Mouse (Mus musculus): Measurements from ENCODE around the gene Aimp2. TPM values are rescaled to one million over a fixed set of nuclear protein-coding genes. Genes with fewer than 3 reads are reported as not detected.

Aimp2 gene
- polyA plus RNA-seq (2012): 119 and 129 TPM in 2 replicates

- TF ChIP-seq GATA1 (IDR thresholded peaks at IDR 0.05; ENCODE audit: low read length): no peak
These were observed at the start of gene Aimp2, which contains the start of gene Pms2 for GRCm38 (mm10) chr5:143909417-143910400. Aimp2 (minus strand) TSS chr5:143909847. Pms2 (plus strand) TSS chr5:143909964.

- no peak for TF ChIP-seq GATA1 (IDR thresholded peaks at IDR 0.05; ENCODE audit: low read length)
These were observed 47.5 kb upstream of the Aimp2 start for GRCm38 (mm10) chr5:143957101-143957500.

GRCm38 (mm10) chr5:143950016-143950415, 40.4 kb upstream of the Aimp2 start:
- no peak for TF ChIP-seq GATA1 (IDR thresholded peaks at IDR 0.05; ENCODE audit: low read length)

- no peak for TF ChIP-seq GATA1 (IDR thresholded peaks at IDR 0.05; ENCODE audit: low read length)
These were observed 38.7 kb upstream of the Aimp2 start for GRCm38 (mm10) chr5:143948361-143948760.

GRCm38 (mm10) chr5:143943231-143944125, 33.8 kb upstream of the Aimp2 start:
- TF ChIP-seq GATA1 (IDR thresholded peaks at IDR 0.05; ENCODE audit: low read length): no peak

- TF ChIP-seq GATA1 (IDR thresholded peaks at IDR 0.05; ENCODE audit: low read length): no peak
These were observed 31.9 kb upstream of the Aimp2 start for GRCm38 (mm10) chr5:143941588-143941987.

- no peak for TF ChIP-seq GATA1 (IDR thresholded peaks at IDR 0.05; ENCODE audit: low read length)
These were observed 26.5 kb upstream of the Aimp2 start for GRCm38 (mm10) chr5:143936156-143936555.

- TF ChIP-seq GATA1 (IDR thresholded peaks at IDR 0.05; ENCODE audit: low read length): no peak
These were observed 24.2 kb upstream of the Aimp2 start for GRCm38 (mm10) chr5:143933875-143934274.

- TF ChIP-seq GATA1 (IDR thresholded peaks at IDR 0.05; ENCODE audit: low read length): no peak
These were observed 23.8 kb upstream of the Aimp2 start for GRCm38 (mm10) chr5:143933414-143933813.

GRCm38 (mm10) chr5:143932831-143933230, 23.2 kb upstream of the Aimp2 start, which contains the start of gene Rsph10b:
Rsph10b (plus strand) TSS chr5:143933035.
- TF ChIP-seq GATA1 (IDR thresholded peaks at IDR 0.05; ENCODE audit: low read length): no peak

- TF ChIP-seq GATA1 (IDR thresholded peaks at IDR 0.05; ENCODE audit: low read length): no peak
These were observed 22.4 kb upstream of the Aimp2 start for GRCm38 (mm10) chr5:143931863-143932580.

- no peak for TF ChIP-seq GATA1 (IDR thresholded peaks at IDR 0.05; ENCODE audit: low read length)
These were observed 21.0 kb upstream of the Aimp2 start for GRCm38 (mm10) chr5:143930656-143931055.

GRCm38 (mm10) chr5:143929291-143929690, 19.6 kb upstream of the Aimp2 start:
- TF ChIP-seq GATA1 (IDR thresholded peaks at IDR 0.05; ENCODE audit: low read length): no peak

- TF ChIP-seq GATA1 (IDR thresholded peaks at IDR 0.05; ENCODE audit: low read length): no peak
These were observed 18.2 kb upstream of the Aimp2 start, which contains the start of gene Gm42421 for GRCm38 (mm10) chr5:143927875-143928274. Gm42421 (plus strand) TSS chr5:143928175.

Data from G1E-ER4 (cell line).